Mouse (Mus musculus) activated CD4-positive, CD25-positive, alpha-beta regulatory T cell, adult 9 weeks (primary cell): ENCODE measurements around the gene Ino80d. TPM values are rescaled to one million over a fixed set of nuclear protein-coding genes. Genes with fewer than 3 reads are reported as not detected.

Experiments
- polyA plus RNA-seq: library from polyadenylated mRNA; unstranded; fragments of 100-300 nt; shearing (Covaris generic); gene quantifications from one replicate; pipeline ENCODE4 v1.2.1, GENCODE M21; 2017

Gene Ino80d
- 19.3 TPM for polyA plus RNA-seq

DNA sequence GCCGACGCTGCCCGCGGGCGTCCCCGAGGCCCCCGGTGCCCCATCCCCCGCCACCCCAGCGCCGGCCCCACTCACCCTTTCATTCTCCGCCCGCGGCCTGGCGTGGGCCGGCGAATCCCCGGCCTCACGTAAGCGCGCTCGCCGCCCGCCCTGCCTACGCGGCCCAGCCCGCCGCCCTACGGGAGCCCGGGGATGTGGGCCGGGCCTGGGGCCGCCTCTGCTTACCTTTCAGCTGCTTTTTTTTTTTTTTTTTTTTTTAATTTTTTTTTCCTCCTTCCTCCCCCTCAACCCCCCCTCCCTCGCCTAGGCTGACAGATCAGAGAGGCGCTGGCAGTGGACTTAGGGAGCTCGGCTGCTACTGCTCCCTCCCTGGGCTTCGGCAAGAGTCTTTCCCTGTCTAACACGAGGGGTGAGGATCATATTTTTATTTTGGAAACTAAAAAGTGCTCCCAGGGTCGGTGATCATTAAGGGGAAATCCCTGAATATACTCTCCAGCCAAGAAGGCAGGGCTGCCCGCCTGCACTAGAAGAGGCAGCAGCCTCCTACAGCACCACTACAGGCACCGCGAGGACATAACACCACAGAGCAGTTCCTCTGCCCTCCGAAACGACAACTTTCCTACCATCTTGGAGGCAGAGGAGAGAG lies at the start of gene Ino80d:
Gene Ino80d (minus strand): TSS at position 532 of the 646 bp plus-strand sequence.

Other genes starting within 250 kb of the Ino80d start
- gene Eef1b2, start 62.2 kb upstream of the Ino80d start, polyA plus RNA-seq = 478 TPM
- 107 TPM for gene Ndufs1, start 62.2 kb upstream of the Ino80d start, polyA plus RNA-seq
- gene Gpr1, start 99.9 kb upstream of the Ino80d start, polyA plus RNA-seq = not detected
- not detected for gene Zdbf2, start 158.6 kb upstream of the Ino80d start, polyA plus RNA-seq